ENCODE assay signal across 36 mouse cellular contexts in the genomic region with DNA sequence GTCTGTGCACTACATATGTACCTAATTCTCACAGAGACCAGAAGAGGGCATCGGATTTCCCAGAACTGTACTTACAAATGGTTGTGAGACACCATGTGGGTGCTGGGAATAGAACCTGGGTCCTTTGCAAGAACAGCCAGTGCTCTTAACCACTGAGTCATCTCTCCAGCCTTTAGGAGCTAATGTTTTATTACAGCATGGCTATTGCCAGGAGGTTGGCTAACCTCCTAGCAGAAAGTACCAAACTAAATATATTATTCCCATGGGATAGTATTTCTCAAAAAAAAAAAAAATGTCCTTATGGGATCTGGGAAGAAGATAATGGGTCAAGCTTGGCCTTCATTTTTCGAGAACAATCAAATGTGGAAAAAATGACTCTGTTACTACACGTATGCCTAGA. TPM values are rescaled to one million over a fixed set of nuclear protein-coding genes. Genes with fewer than 3 reads are reported as not detected.
"Had no signal": no experiment of that assay in that cellular context is flagged by ENCODE, and none has a peak within 500 bp of the region (broad histone marks: within the 10 kb centered on the region; RNA-seq: fewer than 3 reads in every experiment).

No protein-coding gene starts in this region.

- H3K4me1 ChIP-seq: heart, embryonic 15.5 days; hindbrain, embryonic 10.5 days; hindbrain, embryonic 12.5 days; hindbrain, embryonic 15.5 days; intestine, embryonic 15.5 days had no signal

- H3K9me3 ChIP-seq: heart, embryonic 10.5 days; heart, embryonic 13.5 days; heart, embryonic 15.5 days; hindbrain, embryonic 12.5 days; hindbrain, embryonic 13.5 days; hindbrain, embryonic 15.5 days; intestine, embryonic 15.5 days; kidney, embryonic 15.5 days had no signal

- H3K27me3 ChIP-seq: heart, embryonic 12.5 days; heart, embryonic 13.5 days; heart, embryonic 15.5 days; hindbrain, embryonic 12.5 days; hindbrain, embryonic 13.5 days; hindbrain, embryonic 15.5 days; intestine, embryonic 15.5 days had no signal

- H3K4me2 ChIP-seq: heart, embryonic 11.5 days; heart, embryonic 12.5 days; heart, embryonic 13.5 days; heart, embryonic 15.5 days; hindbrain, embryonic 12.5 days; hindbrain, embryonic 13.5 days; hindbrain, embryonic 14.5 days; hindbrain, embryonic 15.5 days; intestine, embryonic 15.5 days; kidney, embryonic 15.5 days had no signal

- ATAC-seq: hindbrain, embryonic 16.5 days; hindbrain, postnatal 0 days; inflammation-experienced regulatory T-cells, adult 6 months; intestine, embryonic 15.5 days; intestine, embryonic 16.5 days; intestine, postnatal 0 days had no signal

- H3K36me3 ChIP-seq: heart, embryonic 10.5 days; heart, embryonic 12.5 days; heart, embryonic 13.5 days; heart, embryonic 15.5 days; hindbrain, embryonic 10.5 days; hindbrain, embryonic 12.5 days; hindbrain, embryonic 13.5 days; hindbrain, embryonic 15.5 days; intestine, embryonic 15.5 days; kidney, embryonic 15.5 days had no signal

- H3K27ac ChIP-seq: heart, embryonic 10.5 days; heart, embryonic 13.5 days; heart, embryonic 15.5 days; hindbrain, embryonic 10.5 days; hindbrain, embryonic 12.5 days; hindbrain, embryonic 13.5 days; hindbrain, embryonic 14.5 days; hindbrain, embryonic 15.5 days; hindbrain, postnatal 0 days; intestine, embryonic 15.5 days; kidney, embryonic 15.5 days; kidney, postnatal 0 days; layer of hippocampus, adult 2 months had no signal

- DNase-seq: heart, postnatal 10 days; heart, postnatal 14 days; heart, postnatal 36 days; heart, postnatal 4 days; kidney, adult 11 months; kidney, adult 18-20 months; kidney, adult 2 months; kidney, adult 8-10 months; kidney, adult 9 months; kidney, postnatal 10 days; kidney, postnatal 14 days; kidney, postnatal 25 days; kidney, postnatal 36 days; kidney, postnatal 4 days; layer of hippocampus, adult 9-11 months; layer of hippocampus, postnatal 36 days had no signal

- H3K9ac ChIP-seq: heart, embryonic 12.5 days; heart, embryonic 13.5 days; heart, embryonic 15.5 days; hindbrain, embryonic 12.5 days; hindbrain, embryonic 13.5 days; hindbrain, embryonic 14.5 days; hindbrain, embryonic 15.5 days; intestine, embryonic 15.5 days; kidney, embryonic 15.5 days had no signal

- H3K4me3 ChIP-seq: heart, embryonic 10.5 days; heart, embryonic 12.5 days; heart, embryonic 13.5 days; heart, embryonic 15.5 days; hindbrain, embryonic 10.5 days; hindbrain, embryonic 12.5 days; hindbrain, embryonic 13.5 days; hindbrain, embryonic 15.5 days; intestine, embryonic 15.5 days; kidney, embryonic 15.5 days; layer of hippocampus, adult 2 months had no signal

RNA-seq across cellular contexts. Expression of gene Ppp1r36, which starts 7.9 kb away (rescaled TPM):
- polyA plus RNA-seq: inflammation-experienced regulatory T-cells, adult 6 months; large intestine, adult 2 months had no signal
